Mouse (Mus musculus): ENCODE results near the gene Fst. TPM values are rescaled to one million over a fixed set of nuclear protein-coding genes. Genes with fewer than 3 reads are reported as not detected.
A peak's percentile ranks its signal among the peaks of the same experiment; 100 is the strongest.

Fst gene
- total RNA-seq, 1 experiment from 2014 or later: not detected

- ATAC-seq (replicated peaks in 1 of 2; ENCODE audit: insufficient read depth in 1 of 2, low FRiP score in 2 of 2, low TSS enrichment in 1 of 2, low read depth in 1 of 2, poor library complexity in 2 of 2, severe bottlenecking in 2 of 2): no peak
These were observed 11.5 kb downstream of the Fst start for GRCm38 (mm10) chr13:114447213-114447612.

DNA sequence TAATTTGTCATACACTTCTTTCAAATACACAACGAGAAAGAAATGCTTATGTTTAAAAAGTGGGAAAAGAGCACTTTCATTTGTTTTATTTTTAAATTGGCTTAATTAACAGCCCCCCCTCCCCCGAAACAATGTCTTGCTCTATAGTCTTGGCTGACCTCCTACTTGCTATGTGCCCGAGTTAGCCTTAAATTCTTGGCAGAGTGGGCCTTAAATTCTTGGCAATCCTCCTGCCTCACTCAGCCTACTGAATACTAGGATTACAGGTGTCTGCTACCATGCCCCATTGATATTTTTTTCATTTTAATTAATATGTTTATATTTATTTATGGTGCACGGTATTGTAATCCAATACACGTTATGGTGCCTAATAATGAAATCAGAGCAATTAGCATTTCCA lies 26.3 kb downstream of the Fst start:
- ATAC-seq (replicated peaks in 1 of 2; ENCODE audit: insufficient read depth in 1 of 2, low FRiP score in 2 of 2, low TSS enrichment in 1 of 2, low read depth in 1 of 2, poor library complexity in 2 of 2, severe bottlenecking in 2 of 2): no peak

- ATAC-seq (replicated peaks in 1 of 2; ENCODE audit: insufficient read depth in 1 of 2, low FRiP score in 2 of 2, low TSS enrichment in 1 of 2, low read depth in 1 of 2, poor library complexity in 2 of 2, severe bottlenecking in 2 of 2): no peak
These were observed 33.5 kb downstream of the Fst start for GRCm38 (mm10) chr13:114425230-114425629.

GRCm38 (mm10) chr13:114420235-114420634 lies 38.5 kb downstream of the Fst start:
- ATAC-seq (replicated peaks in 1 of 2; ENCODE audit: insufficient read depth in 1 of 2, low FRiP score in 2 of 2, low TSS enrichment in 1 of 2, low read depth in 1 of 2, poor library complexity in 2 of 2, severe bottlenecking in 2 of 2): no peak

DNA sequence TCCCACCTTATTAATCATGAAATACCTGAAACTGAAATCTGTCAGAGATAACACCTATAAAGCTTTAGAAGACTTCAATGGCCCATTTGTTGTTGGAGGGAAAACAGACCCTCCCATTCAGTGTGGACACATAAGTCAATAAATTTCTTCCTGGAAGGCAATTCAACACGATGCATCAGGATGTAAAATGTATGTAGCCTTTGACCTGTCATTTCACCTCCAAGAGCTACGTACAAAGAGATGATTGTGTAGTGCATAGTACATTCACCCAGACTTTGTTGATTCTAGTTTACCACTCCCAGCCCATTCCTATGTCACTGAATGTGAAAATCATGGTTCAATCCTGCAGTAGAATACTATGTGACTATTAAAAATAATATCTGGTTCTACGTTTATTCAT lies 39.4 kb downstream of the Fst start:
- ATAC-seq (replicated peaks in 1 of 2; ENCODE audit: insufficient read depth in 1 of 2, low FRiP score in 2 of 2, low TSS enrichment in 1 of 2, low read depth in 1 of 2, poor library complexity in 2 of 2, severe bottlenecking in 2 of 2): no peak

DNA sequence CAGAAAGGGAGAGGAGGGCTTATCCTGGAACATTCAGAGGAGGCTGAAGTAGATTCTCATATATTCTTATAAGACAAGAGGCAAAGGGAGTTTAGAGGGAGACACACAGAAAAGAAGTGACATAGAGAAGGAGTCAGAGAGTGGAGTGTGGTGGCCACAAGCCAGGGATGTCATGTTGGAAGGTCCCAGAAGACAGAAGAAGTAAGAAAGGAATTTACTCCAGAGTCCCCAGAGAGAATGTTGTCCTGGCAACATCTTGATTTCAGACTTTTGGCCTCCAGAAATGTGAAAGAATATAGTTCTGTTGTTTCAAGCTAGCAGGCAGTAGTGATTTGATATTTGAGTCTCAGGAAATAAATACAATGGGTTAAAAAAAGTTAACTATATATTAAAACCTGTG lies 46.4 kb downstream of the Fst start:
- no peak for ATAC-seq (replicated peaks in 1 of 2; ENCODE audit: insufficient read depth in 1 of 2, low FRiP score in 2 of 2, low TSS enrichment in 1 of 2, low read depth in 1 of 2, poor library complexity in 2 of 2, severe bottlenecking in 2 of 2)

- no peak for ATAC-seq (replicated peaks in 1 of 2; ENCODE audit: insufficient read depth in 1 of 2, low FRiP score in 2 of 2, low TSS enrichment in 1 of 2, low read depth in 1 of 2, poor library complexity in 2 of 2, severe bottlenecking in 2 of 2)
These were observed 51.9 kb downstream of the Fst start for GRCm38 (mm10) chr13:114406866-114407265.

- no peak for ATAC-seq (replicated peaks in 1 of 2; ENCODE audit: insufficient read depth in 1 of 2, low FRiP score in 2 of 2, low TSS enrichment in 1 of 2, low read depth in 1 of 2, poor library complexity in 2 of 2, severe bottlenecking in 2 of 2)
These were observed 52.3 kb downstream of the Fst start for GRCm38 (mm10) chr13:114406424-114406823.

DNA sequence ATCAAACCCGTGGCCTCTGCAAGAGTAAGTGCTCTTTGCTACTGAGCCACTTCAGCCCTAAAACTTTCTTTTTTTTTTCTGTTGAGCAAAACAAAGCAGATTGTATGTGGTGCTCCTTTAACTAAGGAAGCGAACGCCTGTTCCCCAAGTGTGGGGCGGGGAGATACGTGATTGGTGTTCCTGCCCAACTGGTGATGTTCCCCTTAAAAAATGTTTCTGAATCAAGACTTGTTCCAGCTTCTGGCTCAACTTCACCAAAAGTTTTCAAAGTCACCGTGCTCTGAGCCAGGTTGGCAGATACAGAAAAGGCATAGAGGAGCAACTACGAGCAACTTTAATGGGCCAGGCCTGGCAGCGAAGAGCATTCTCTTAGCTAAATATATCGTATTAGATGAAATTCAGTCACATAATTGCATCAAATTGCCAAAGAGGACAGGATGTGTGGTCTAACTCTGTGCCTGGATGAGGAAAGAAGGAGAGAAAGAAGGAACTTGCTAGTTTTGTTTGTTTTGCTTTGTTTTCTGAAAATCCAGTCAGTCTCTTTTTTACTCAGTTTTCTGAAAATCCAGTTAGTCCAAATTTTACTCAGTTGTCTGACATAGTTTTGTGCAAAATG lies 53.5 kb downstream of the Fst start:
- ATAC-seq (replicated peaks in 1 of 2; ENCODE audit: insufficient read depth in 1 of 2, low FRiP score in 2 of 2, low TSS enrichment in 1 of 2, low read depth in 1 of 2, poor library complexity in 2 of 2, severe bottlenecking in 2 of 2): peak; percentile 32 to 74; a peak in 2 of 4 replicates

Other genes with a start within 250 kb of the Fst start
- gene Ndufs4, start 70.7 kb downstream of the Fst start, total RNA-seq (2017): 83.1 and 158 TPM in 2 replicates

Measured in hematopoietic stem cell, adult 5-6 weeks (primary cell).